Mouse (Mus musculus) spleen, adult 2 months (tissue): ENCODE results near the gene Nrip2.

Experiments used
- CTCF ChIP-seq: fragments of 200-500 bp; IDR thresholded peaks from 2 replicates; pipeline ENCODE4 v1.5.1; 2011; ENCODE audit warnings: mild to moderate bottlenecking, inconsistent platforms; ENCODE audit not compliant: insufficient read depth, insufficient read length, insufficient replicate concordance; ENCODE audit errors: extremely low read depth
- POLR2A ChIP-seq: fragments of 200-500 bp; IDR thresholded peaks from 2 replicates; pipeline ENCODE4 v1.6.1; 2011; ENCODE audit warnings: low read depth, low read length, inconsistent platforms

DNA sequence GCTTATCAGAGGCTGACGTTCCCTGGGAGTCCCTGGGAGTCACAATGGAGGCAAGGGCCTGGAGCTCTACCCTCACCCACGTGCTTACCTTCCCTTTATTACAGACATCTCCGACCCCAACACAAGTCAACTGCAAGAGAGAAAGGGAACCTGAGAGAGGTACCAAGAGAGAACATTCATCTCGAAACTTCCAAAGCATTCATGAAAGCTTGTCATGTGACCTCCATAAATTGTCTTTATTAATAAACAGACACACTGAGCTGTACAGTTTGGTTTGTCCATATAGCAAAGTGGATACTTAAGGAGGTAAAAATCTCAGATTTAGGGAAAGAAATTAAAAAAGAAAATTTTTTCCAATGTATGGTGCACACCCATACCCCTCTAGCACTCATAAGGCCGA is 17.1 kb downstream of the Nrip2 start:
- no peak for TF ChIP-seq CTCF
- no peak for TF ChIP-seq POLR2A
